Mouse (Mus musculus) intestine, embryonic 15.5 days (tissue): ENCODE results near the gene Axdnd1. TPM values are rescaled to one million over a fixed set of nuclear protein-coding genes. Genes with fewer than 3 reads are reported as not detected.
"Not testable (repeated sequence)": the region's sequence is repeated elsewhere in the genome, so short reads cannot be mapped to it uniquely, and the experiment has no call there.

ENCODE experiments used
- ATAC-seq: fragments of 200-750 bp; cut with Nextera tagmentation; 2 replicates; pipeline ENCODE4 v1.8.0; 2017; ENCODE audit warnings: moderate TSS enrichment, moderate library complexity
- H3K27ac ChIP-seq: fragments of 300-500 bp; sonication (generic); 2 replicates; pipeline ENCODE4 v1.5.1; 2015; ENCODE audit warnings: mild to moderate bottlenecking, inconsistent platforms
- H3K27me3 ChIP-seq: fragments of 300-500 bp; sonication (generic); replicated peaks from 2 replicates; pipeline ENCODE4 v1.6.1; 2015; ENCODE audit warnings: inconsistent platforms
- H3K36me3 ChIP-seq: fragments of 300-500 bp; sonication (generic); 2 replicates; pipeline ENCODE4 v1.6.1; 2015; ENCODE audit warnings: inconsistent platforms
- H3K4me1 ChIP-seq: fragments of 300-500 bp; sonication (generic); replicated peaks from 2 replicates; pipeline ENCODE4 v1.6.1; 2015; ENCODE audit warnings: inconsistent platforms
- H3K4me2 ChIP-seq: fragments of 300-500 bp; sonication (generic); replicated peaks from 2 replicates; pipeline ENCODE4 v1.6.1; 2015; ENCODE audit warnings: mild to moderate bottlenecking, inconsistent platforms
- H3K4me3 ChIP-seq: fragments of 300-500 bp; sonication (generic); replicated peaks from 2 replicates; pipeline ENCODE4 v1.5.1; 2015; ENCODE audit warnings: inconsistent platforms
- H3K9ac ChIP-seq: fragments of 300-500 bp; sonication (generic); 2 replicates; pipeline ENCODE4 v1.6.1; 2015; ENCODE audit warnings: inconsistent platforms
- H3K9me3 ChIP-seq: fragments of 300-500 bp; sonication (generic); 2 replicates; pipeline ENCODE4 v1.6.1; 2016; ENCODE audit warnings: inconsistent platforms
- WGBS: fragments of 180-500 bp; shearing (Covaris S2); methylation state at CpG from one replicate; pipeline ENCODE4 v1.1.7; 2015; 5-methylcytosine and 5-hydroxymethylcytosine counted together
- polyA plus RNA-seq: library from polyadenylated mRNA; unstranded; fragments of >200 nt; fragmentation: Nextera tagmentation; extraction: Ambion mirVana; gene quantifications from 2 replicates; pipeline ENCODE4 v1.2.1, GENCODE M21; 2015

Gene Axdnd1
- polyA plus RNA-seq, 1 experiment from 2014 or later: 0.28 TPM

- under 1% methylated on average over 76 of the region's 85 CpGs for WGBS
- Histone ChIP-seq H3K4me1 (0 out of 2 replicates have a peak, but pooled peaks cover 8% of the 10 kb centered on the region), H3K4me3 (peak within 1 kb of the TSS; percentile 62), H3K9ac (peak within 1 kb of the TSS; percentile 49), H3K36me3 (no peaks in the 10 kb centered on the region), H3K27ac (no peak within 1 kb of the TSS), H3K27me3 (peaks cover 25% of the 10 kb centered on the region), H3K9me3 (no peaks in the 10 kb centered on the region), H3K4me2 (peak within 1 kb of the TSS; percentile 98)
- ATAC-seq: peak; percentile 85
These were observed 117.8 kb downstream of the Axdnd1 start, which contains the start of gene Tdrd5 for GRCm38 (mm10) chr1:156302911-156303749. Gene Tdrd5 (minus strand): TSS chr1:156303664.

- H3K36me3 ChIP-seq: no peaks in the 10 kb centered on the region
- H3K9ac ChIP-seq: no peak overlapping the region
- no peak for ATAC-seq
- no peaks in the 10 kb centered on the region for H3K27me3 ChIP-seq
- no peaks in the 10 kb centered on the region for H3K9me3 ChIP-seq
- no peaks in the 10 kb centered on the region for H3K4me1 ChIP-seq
- no peak overlapping the region for H3K4me3 ChIP-seq
- H3K4me2 ChIP-seq: no peak overlapping the region
- WGBS: 90% methylated on average over 6 of the region's 6 CpGs
- no peak overlapping the region for H3K27ac ChIP-seq
These were observed 130.9 kb downstream of the Axdnd1 start for GRCm38 (mm10) chr1:156290016-156290415.

GRCm38 (mm10) chr1:156289222-156289587 lies 131.8 kb downstream of the Axdnd1 start:
- ATAC-seq, H3K36me3 ChIP-seq, H3K4me2 ChIP-seq, H3K27ac ChIP-seq, H3K9ac ChIP-seq, H3K4me3 ChIP-seq, H3K4me1 ChIP-seq, H3K27me3 ChIP-seq, H3K9me3 ChIP-seq: not testable (repeated sequence)
- WGBS: 65% methylated on average over 10 of the region's 10 CpGs

- Histone ChIP-seq H3K9me3 (no peaks in the 10 kb centered on the region), H3K36me3 (no peaks in the 10 kb centered on the region), H3K4me2 (no peak overlapping the region), H3K4me3 (no peak overlapping the region), H3K27me3 (no peaks in the 10 kb centered on the region), H3K27ac (no peak overlapping the region), H3K9ac (no peak overlapping the region), H3K4me1 (no peaks in the 10 kb centered on the region)
- no peak for ATAC-seq
- 80% methylated on average over 9 of the region's 9 CpGs for WGBS
These were observed 132.3 kb downstream of the Axdnd1 start for GRCm38 (mm10) chr1:156288556-156289221.

GRCm38 (mm10) chr1:156285541-156285896 lies 135.4 kb downstream of the Axdnd1 start:
- H3K27ac ChIP-seq: no peak overlapping the region
- no peak overlapping the region for H3K9ac ChIP-seq
- no peak overlapping the region for H3K4me3 ChIP-seq
- no peaks in the 10 kb centered on the region for H3K9me3 ChIP-seq
- no peaks in the 10 kb centered on the region for H3K4me1 ChIP-seq
- ATAC-seq: no peak
- 81% methylated on average over 5 of the region's 5 CpGs for WGBS
- H3K36me3 ChIP-seq: no peaks in the 10 kb centered on the region
- H3K27me3 ChIP-seq: no peaks in the 10 kb centered on the region
- no peak overlapping the region for H3K4me2 ChIP-seq

GRCm38 (mm10) chr1:156284851-156285540 lies 136.0 kb downstream of the Axdnd1 start:
- H3K9ac ChIP-seq: no peak overlapping the region
- H3K4me3 ChIP-seq: no peak overlapping the region
- H3K27me3 ChIP-seq: no peaks in the 10 kb centered on the region
- H3K4me2 ChIP-seq: no peak overlapping the region
- H3K27ac ChIP-seq: no peak overlapping the region
- no peaks in the 10 kb centered on the region for H3K4me1 ChIP-seq
- no peaks in the 10 kb centered on the region for H3K36me3 ChIP-seq
- 46% methylated on average over 9 of the region's 9 CpGs for WGBS
- no peak for ATAC-seq
- no peaks in the 10 kb centered on the region for H3K9me3 ChIP-seq

- H3K4me2 ChIP-seq: no peak overlapping the region
- 45% methylated on average over 10 of the region's 10 CpGs for WGBS
- no peak for ATAC-seq
- no peaks in the 10 kb centered on the region for H3K9me3 ChIP-seq
- no peak overlapping the region for H3K9ac ChIP-seq
- no peak overlapping the region for H3K4me3 ChIP-seq
- no peak overlapping the region for H3K27ac ChIP-seq
- H3K4me1 ChIP-seq: no peaks in the 10 kb centered on the region
- H3K27me3 ChIP-seq: no peaks in the 10 kb centered on the region
- no peaks in the 10 kb centered on the region for H3K36me3 ChIP-seq
These were observed 136.8 kb downstream of the Axdnd1 start for GRCm38 (mm10) chr1:156284207-156284606.

- Histone ChIP-seq H3K27me3 (no peaks in the 10 kb centered on the region), H3K36me3 (no peaks in the 10 kb centered on the region), H3K4me1 (no peaks in the 10 kb centered on the region), H3K4me3 (no peak overlapping the region), H3K9ac (no peak overlapping the region), H3K4me2 (no peak overlapping the region), H3K27ac (no peak overlapping the region), H3K9me3 (no peaks in the 10 kb centered on the region)
- WGBS: 82% methylated on average over 7 of the region's 7 CpGs
- no peak for ATAC-seq
These were observed 140.8 kb downstream of the Axdnd1 start for GRCm38 (mm10) chr1:156280131-156280530.

- Histone ChIP-seq H3K4me2 (no peak overlapping the region), H3K36me3 (no peaks in the 10 kb centered on the region), H3K27ac (no peak overlapping the region), H3K4me1 (no peaks in the 10 kb centered on the region), H3K27me3 (no peaks in the 10 kb centered on the region), H3K9ac (no peak overlapping the region), H3K9me3 (no peaks in the 10 kb centered on the region), H3K4me3 (no peak overlapping the region)
- WGBS: 53% methylated on average over 7 of the region's 7 CpGs
- no peak for ATAC-seq
These were observed 147.3 kb downstream of the Axdnd1 start for GRCm38 (mm10) chr1:156273647-156274046.

Other genes with a start within 250 kb of the Axdnd1 start
- 5.7 and 6.3 TPM in 2 replicates for gene Fam163a, start 216.1 kb downstream of the Axdnd1 start, polyA plus RNA-seq
- 0.70 and 0.74 TPM in 2 replicates for gene Tdrd5, start 117.5 kb downstream of the Axdnd1 start, polyA plus RNA-seq
- 0.05 TPM in 1 of 2 replicates, not detected in the other for gene Nphs2, start 110.4 kb downstream of the Axdnd1 start, polyA plus RNA-seq
- gene Gm2000, start 55.1 kb downstream of the Axdnd1 start, polyA plus RNA-seq: 833 and 863 TPM in 2 replicates
- 78.4 and 88.6 TPM in 2 replicates for gene Soat1, start 53.2 kb upstream of the Axdnd1 start, polyA plus RNA-seq
- gene Gm10031, start 102.9 kb upstream of the Axdnd1 start, polyA plus RNA-seq: 0.37 and 0.62 TPM in 2 replicates
- 2.6 and 3.2 TPM in 2 replicates for gene Abl2, start 137.6 kb upstream of the Axdnd1 start, polyA plus RNA-seq